ENCODE assay signal across 14 mouse cellular contexts in genomic region chr7:27613751-27614499, GRCm38 (mm10). TPM values are rescaled to one million over a fixed set of nuclear protein-coding genes. Genes with fewer than 3 reads are reported as not detected.
DNase-seq lines count a peak whose midpoint lies in the region; ATAC-seq and TF ChIP-seq lines count a peak whose summit lies in the region.
"Had no signal": no experiment of that assay in that cellular context is flagged by ENCODE, and none has a peak within 500 bp of the region (broad histone marks: within the 10 kb centered on the region; RNA-seq: fewer than 3 reads in every experiment).

No protein-coding gene starts in this region.

- DNase-seq in right cerebral cortex, adult 2 months (ENCODE audit: low spot score in 2 of 2): peak; percentile 42 to 46
- no peak for DNase-seq in right cerebral cortex, postnatal 14 days
- DNase-seq in forebrain, embryonic 14.5 days (ENCODE audit: low spot score): peak; percentile 92
- peak; percentile 63 to 71 for DNase-seq in layer of hippocampus, postnatal 10 days (ENCODE audit: low spot score in 2 of 2)
- no peak for DNase-seq in heart, postnatal 25 days (ENCODE audit: low spot score)
- no peak for DNase-seq in gastrocnemius, adult 8-10 months (ENCODE audit: low spot score in 2 of 2)
- DNase-seq in heart, postnatal 10 days: no peak
- DNase-seq: right cerebral cortex, postnatal 25 days; thymus, adult 2 months had no signal

- H3K9me3 ChIP-seq in forebrain, embryonic 14.5 days (replicated peaks; ENCODE audit: control insufficient read depth, low read length): no peaks in the 10 kb centered on the region
- H3K9me3 ChIP-seq: heart, embryonic 15.5 days; liver, embryonic 12.5 days had no signal

- peak overlapping the region; percentile 91 for H3K27ac ChIP-seq in forebrain, embryonic 14.5 days (ENCODE audit: low read depth, low read length)
- H3K27ac ChIP-seq in olfactory bulb, adult 2 months (ENCODE audit: insufficient read depth, low read depth, low read length): peak overlapping the region; percentile 35
- H3K27ac ChIP-seq: heart, embryonic 15.5 days; liver, embryonic 12.5 days had no signal

- no peak for TF ChIP-seq POLR2A in olfactory bulb, adult 2 months (IDR thresholded peaks at IDR 0.05; ENCODE audit: insufficient read depth, low read depth, low read length)

- no peaks in the 10 kb centered on the region for H3K27me3 ChIP-seq in forebrain, embryonic 14.5 days (replicated peaks; ENCODE audit: control insufficient read depth, insufficient read depth, low read length)
- H3K27me3 ChIP-seq: heart, embryonic 15.5 days; liver, embryonic 12.5 days had no signal

- ATAC-seq in forebrain, embryonic 14.5 days: peak; percentile 84
- ATAC-seq: liver, embryonic 12.5 days had no signal

- no peak for TF ChIP-seq CTCF in olfactory bulb, adult 2 months (IDR thresholded peaks at IDR 0.05; ENCODE audit: insufficient read depth, low read depth, low read length)

- 0 out of 2 replicates have a peak overlapping the region, but pooled peaks have one; percentile 25 for H3K9ac ChIP-seq in forebrain, embryonic 14.5 days (ENCODE audit: low read length)
- H3K9ac ChIP-seq: heart, embryonic 15.5 days; liver, embryonic 12.5 days had no signal

- H3K4me1 ChIP-seq in forebrain, embryonic 14.5 days (ENCODE audit: control insufficient read depth, insufficient read depth, low read length): peaks cover 22% of the 10 kb centered on the region
- H3K4me1 ChIP-seq in olfactory bulb, adult 2 months (ENCODE audit: control insufficient read depth, insufficient read depth, low read length): peaks cover 5% of the 10 kb centered on the region

- peak overlapping the region; percentile 26 for H3K4me2 ChIP-seq in forebrain, embryonic 14.5 days (ENCODE audit: low read length)
- H3K4me2 ChIP-seq: heart, embryonic 15.5 days; liver, embryonic 12.5 days had no signal

- peaks cover 49% of the 10 kb centered on the region for H3K36me3 ChIP-seq in forebrain, embryonic 14.5 days (ENCODE audit: control insufficient read depth, insufficient read depth, low read length)

- intact Hi-C loops in heart, postnatal 25 days (cut with DNase I): no loop called here
- intact Hi-C loops in heart, postnatal 10 days (cut with DNase I): no loop called here

- no peak overlapping the region for H3K4me3 ChIP-seq in forebrain, embryonic 14.5 days (ENCODE audit: low read depth, low read length)
- H3K4me3 ChIP-seq in olfactory bulb, adult 2 months (ENCODE audit: insufficient read depth, low read depth, low read length): no peak overlapping the region
- H3K4me3 ChIP-seq: heart, embryonic 15.5 days; liver, embryonic 12.5 days had no signal

- WGBS in forebrain, embryonic 14.5 days: 24% methylated on average over 8 of the region's 8 CpGs
- 34% methylated on average over 8 of the region's 8 CpGs for WGBS in olfactory bulb, adult 2 months

RNA-seq across cellular contexts. Expression of gene Akt2, which starts 22.6 kb away (rescaled TPM):
- polyA plus RNA-seq in forebrain, embryonic 14.5 days (2014; fragmentation: Nextera tagmentation; extraction: Ambion mirVana): 80.6 and 85.8 TPM in 2 replicates
- 10 to 100 TPM; 92.7 to 94.8 TPM for total RNA-seq in layer of hippocampus, postnatal 10 days (2021)
- not detected in 2 replicates for polyA plus RNA-seq in olfactory bulb, adult 2 months (2012; ENCODE audit: insufficient read depth, insufficient read length, low replicate concordance, missing spikeins)
- total RNA-seq in heart, postnatal 25 days (2021): 100 to 1,000 TPM; 166 to 177 TPM
- 100 to 1,000 TPM; 178 to 228 (median 207) TPM for total RNA-seq in gastrocnemius, adult 8-10 months (2022)
- total RNA-seq in heart, postnatal 10 days (2021): 100 to 1,000 TPM; 171 to 174 TPM

RNA-seq across cellular contexts. Expression of gene Ttc9b, which starts 39.8 kb away (rescaled TPM):
- 69.3 and 73.8 TPM in 2 replicates for polyA plus RNA-seq in forebrain, embryonic 14.5 days (2014; fragmentation: Nextera tagmentation; extraction: Ambion mirVana)
- 100 to 1,000 TPM; 106 to 114 TPM for total RNA-seq in layer of hippocampus, postnatal 10 days (2021)
- not detected in 2 replicates for polyA plus RNA-seq in olfactory bulb, adult 2 months (2012; ENCODE audit: insufficient read depth, insufficient read length, low replicate concordance, missing spikeins)
- total RNA-seq in heart, postnatal 25 days (2021): not detected
- not detected for total RNA-seq in gastrocnemius, adult 8-10 months (2022)
- not detected for total RNA-seq in heart, postnatal 10 days (2021)
- total RNA-seq: common myeloid progenitor, adult 5-6 weeks; megakaryocyte-erythroid progenitor cell, adult 5-6 weeks had no signal
- polyA plus RNA-seq: heart, embryonic 15.5 days; liver, embryonic 12.5 days; thymus, adult 2 months had no signal

Comparison
In these comparisons a context has a peak if more than half of its experiments do, and no peak if none do; other contexts are left out.
1. DNase-seq: peak in right cerebral cortex, adult 2 months (2 of 2), forebrain, embryonic 14.5 days (single experiment) and layer of hippocampus, postnatal 10 days (2 of 2); none in right cerebral cortex, postnatal 14 days (single experiment), heart, postnatal 25 days (single experiment), gastrocnemius, adult 8-10 months (0 of 2) and heart, postnatal 10 days (0 of 2).
2. RNA of gene Ttc9b, which starts 39.8 kb away (total RNA-seq): 106 to 114 TPM in layer of hippocampus, postnatal 10 days; not detected in heart, postnatal 10 days, not detected in gastrocnemius, adult 8-10 months and not detected in heart, postnatal 25 days; every median in the first group is over 100 times any median in the second.